Mouse (Mus musculus): ENCODE data around the gene Notch1.

Notch1 gene

DNA sequence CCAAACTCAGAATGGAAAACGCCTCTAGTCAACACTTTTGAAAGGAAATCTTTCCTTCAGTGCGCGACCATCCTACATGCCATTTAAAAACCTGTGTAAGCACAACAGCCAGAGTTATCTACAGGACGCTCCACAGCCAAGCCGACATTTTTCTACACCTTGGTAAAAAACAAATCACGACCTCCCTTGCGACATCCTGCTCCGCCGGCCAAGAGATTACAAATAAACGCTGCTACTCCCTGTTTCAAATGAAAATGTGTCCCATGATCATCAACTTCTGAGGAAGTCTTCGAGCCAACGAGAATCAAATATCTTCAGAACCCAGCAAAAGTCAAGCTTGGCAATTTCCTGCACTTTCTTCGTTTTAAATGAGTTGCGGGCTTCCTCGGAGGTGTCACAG is 72.1 kb downstream of the Notch1 start:
- no peak for DNase-seq

DNA sequence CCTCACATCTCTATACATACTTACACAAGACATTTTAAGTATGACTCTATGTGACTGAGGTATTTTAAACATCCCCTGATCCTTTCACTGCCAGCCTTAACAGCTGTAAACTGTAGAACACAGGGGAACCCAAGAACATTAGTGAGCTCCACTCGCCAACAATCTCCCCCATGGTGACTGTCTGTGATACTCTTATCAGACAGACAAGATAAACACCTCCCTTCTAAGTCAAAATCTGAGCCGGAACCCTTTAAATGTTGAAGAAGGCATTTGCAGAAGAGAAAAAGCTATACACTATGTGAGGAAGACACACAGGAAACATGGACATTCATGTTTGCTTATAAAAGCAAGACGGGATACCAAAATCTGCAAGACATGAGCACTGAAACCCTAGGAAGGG is 72.6 kb downstream of the Notch1 start:
- DNase-seq = no peak

DNA sequence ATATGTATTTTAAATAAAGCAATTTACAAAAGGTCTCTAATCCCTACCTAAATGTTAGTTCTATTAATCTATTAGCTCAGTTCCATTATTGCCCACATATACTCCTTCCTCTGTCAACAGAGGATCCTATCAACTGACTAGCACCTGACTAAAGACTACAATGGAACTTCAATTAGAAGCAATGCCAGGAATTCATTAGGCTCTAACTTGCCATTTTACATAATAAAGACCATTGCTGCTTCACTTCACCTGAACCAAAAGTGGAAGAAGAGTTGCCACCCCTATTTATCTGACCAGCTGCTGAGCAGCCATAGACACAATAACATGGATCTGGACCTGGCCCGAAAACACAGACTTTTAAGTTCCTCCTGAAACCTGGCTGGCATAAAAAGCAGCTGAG is 73.6 kb downstream of the Notch1 start:
- no peak for DNase-seq

DNA sequence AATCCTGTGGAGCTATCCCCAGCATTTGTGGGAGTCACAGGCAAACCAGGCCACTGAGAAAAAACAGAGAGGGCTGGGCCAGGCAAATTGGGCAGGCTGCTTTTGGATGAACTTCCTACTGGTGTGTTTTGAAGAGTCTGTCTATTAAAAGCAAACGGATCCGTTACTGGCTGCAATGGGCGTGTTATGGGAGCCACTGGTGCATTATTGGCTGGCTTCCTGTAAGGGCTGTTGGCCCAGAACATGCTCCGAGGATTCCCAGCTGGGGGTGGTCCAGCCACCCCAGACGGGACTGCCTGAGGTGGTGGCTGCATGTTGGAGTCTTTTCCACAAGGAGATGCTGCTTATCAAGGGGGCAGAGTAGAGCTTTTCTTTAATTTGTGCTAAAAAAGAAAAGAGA is 74.8 kb downstream of the Notch1 start:
- no peak for DNase-seq

DNA sequence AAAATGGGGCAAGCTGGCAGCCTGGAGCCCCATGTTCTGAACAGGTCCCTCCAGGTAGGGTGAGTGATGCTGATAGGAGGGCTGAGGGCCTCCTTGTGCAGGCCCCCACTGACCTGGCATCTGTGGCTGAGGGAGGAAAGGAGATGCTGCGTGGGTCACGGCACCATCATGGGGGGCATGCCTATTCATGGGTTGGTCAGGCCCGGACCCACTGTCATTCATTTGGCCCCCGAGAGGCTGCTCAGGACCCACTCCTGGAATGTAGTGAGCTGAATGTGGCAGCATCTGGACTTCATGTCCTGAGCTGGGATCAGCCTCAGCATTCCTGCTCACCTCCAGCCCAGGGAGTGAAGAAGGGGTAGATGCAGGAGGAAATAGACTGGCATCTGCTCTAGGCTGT is 75.2 kb downstream of the Notch1 start:
- DNase-seq = no peak

DNA sequence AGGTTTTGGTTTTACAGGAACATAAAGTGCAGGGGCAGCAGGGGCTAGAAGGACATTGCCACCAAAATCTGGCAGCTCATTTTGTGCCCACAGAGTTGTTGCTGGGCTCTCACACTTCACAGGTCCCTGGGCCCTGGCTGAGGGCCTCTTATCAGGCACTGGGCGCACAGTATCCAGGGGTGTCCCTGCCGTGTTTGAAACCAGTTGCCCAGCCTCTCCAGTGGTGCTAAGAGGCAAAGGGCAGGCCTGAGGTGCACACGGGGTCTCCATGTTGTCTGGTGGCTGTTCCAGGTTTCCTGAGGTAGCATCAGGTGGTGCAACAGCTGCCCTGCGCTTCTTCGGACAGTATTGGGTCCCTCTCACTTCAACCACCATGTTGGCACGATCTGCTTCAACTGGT is 76.8 kb downstream of the Notch1 start:
- DNase-seq = no peak

DNA sequence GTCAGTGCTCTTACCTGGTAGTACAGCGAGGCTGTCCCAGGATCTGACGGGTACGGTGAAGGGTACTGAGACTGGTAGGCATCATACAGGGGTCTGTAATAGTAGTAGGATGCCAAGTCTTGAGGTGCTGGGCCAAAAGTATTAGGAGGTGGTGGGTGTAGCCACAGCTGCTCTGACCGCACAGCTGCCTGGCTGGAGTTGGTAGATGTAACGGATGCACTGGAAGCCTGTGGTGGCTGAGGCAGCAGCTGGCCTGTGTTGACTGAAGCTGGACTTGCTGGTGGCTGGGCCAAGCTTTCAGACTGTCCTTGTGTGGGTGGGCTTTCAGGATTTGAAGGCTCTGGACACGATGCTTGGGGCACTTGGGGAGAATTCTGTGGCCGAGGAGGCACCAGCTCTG is 78.1 kb downstream of the Notch1 start:
- no peak for DNase-seq

DNA sequence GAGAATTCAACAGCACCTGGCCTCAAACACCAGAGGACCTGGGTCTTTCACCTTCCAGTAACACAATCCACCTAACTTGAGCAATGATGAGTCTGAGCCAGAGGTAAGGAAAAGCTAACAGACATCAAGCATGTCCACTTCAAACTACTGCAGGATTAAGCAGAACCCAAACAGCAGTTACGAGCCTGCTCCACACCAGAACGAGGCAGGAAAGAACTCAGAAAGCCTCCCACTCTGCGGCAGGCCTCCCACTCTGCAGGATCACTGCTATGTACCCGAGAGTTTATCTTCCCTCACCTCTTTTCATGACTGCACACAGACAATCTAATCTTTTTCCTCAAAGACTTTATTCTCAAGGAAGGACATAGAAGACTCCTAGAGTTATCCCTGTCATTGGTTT is 79.2 kb downstream of the Notch1 start:
- no peak for DNase-seq

DNA sequence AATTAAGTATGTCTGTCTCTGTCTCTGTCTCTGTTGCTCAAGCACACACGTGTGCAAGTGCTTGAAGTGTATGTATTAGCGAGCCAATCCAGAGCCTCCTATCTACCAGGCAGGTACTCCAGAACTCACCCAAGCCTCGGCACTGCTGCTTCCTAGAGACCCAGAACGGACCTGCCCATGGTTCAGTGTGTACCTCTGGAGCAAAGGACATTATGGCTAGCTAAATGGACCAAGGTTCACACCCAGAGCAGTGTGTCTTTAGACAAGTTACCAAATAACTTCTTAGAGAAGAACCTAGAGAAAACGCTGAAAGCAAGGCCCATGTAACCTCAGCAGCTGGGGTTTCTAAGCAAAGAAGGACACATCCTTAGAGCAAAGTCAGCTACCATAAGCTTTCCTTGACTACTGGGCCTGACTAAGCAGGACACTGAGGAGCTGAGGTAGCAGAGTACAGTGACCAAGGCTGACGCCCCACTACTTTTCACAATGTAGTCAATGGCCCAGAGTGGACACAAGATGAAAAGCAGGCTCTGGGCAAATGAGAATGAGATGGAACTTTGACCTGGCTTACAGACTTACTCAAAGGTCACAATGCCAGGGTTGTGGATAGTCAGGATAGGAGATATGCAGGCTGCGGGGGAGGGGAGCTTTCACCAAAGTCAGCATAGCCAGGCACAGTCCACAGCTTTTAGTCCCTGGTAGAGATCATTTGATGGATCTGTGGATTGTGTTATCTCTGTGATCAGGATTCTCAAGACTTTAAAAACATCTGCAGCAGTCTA is 81.5 kb downstream of the Notch1 start:
- DNase-seq = peak; percentile 43

DNA sequence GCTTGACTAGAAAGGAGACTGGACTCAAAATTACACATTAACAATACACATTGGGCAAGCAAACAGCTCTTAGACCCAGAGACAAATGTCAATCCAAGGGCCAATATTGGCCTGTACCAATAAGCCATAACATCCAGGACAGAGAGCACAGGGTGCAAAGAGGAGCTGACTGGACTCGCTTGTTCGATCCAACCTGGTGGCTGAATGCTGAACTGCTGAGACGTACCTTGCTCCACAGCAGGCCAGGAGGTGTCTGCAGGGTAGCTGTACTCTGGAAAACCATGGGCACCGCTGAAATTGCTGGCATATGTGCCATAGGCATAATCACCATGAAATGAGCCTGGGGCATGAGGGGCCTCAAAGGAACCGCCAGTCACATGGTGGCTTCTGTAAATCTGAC is 86.6 kb downstream of the Notch1 start:
- DNase-seq = no peak

DNA sequence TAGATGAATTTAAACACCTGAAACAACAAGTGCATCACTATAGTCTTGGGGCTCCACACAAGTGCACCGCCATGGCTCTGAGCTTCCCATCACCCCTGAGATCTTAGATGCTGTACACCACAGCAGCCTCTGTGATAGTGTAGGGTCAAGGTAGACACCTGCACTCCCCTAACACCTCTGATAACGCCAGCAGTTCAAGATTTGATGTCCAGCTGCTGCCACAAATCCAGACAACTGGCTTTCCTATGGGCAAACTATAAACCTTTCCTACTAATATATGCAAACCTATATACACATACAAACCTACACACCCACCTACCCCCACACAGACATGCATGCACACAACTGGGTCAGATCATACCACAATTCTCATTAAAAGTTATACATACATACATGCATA is 91.9 kb downstream of the Notch1 start:
- no peak for DNase-seq

DNA sequence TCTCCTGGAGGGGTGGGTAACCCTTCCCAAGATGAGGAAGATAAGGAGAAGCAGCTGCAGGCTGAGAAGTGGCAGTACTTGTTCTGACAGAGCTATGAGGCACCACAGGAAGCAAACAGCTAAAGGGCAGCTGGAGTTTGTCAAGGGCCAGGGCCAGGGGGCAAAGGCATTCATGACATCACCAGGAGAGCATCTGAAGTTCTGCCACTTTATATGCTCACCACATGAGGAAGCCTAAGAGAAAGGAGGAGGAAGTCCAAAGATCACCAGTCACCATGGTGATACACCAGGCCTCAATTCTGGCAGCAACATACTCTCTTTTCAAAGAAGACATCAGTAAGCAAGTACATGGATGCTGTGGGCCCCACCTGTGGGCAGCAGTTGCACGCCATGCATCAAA is 93.4 kb downstream of the Notch1 start:
- DNase-seq = peak; percentile 37

DNA sequence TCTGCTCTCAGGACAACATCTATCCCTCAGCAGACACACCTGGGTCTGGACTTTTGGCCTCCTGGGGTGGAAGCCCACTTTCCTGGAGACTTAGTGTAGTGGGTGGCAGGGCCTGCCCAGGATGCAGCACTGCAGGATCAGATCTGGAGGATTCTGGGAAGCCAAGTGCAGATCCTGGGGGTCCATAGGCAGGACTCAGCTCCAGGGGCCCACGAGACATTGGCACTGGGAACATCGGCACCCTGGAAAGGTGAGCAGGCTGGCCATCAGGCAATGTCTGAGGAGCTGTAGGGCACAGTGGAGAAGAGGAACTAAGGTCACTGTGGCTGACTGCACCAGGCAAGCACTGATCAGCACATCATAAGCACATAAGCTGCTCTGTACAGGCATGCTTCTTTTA is 94.5 kb downstream of the Notch1 start:
- no peak for DNase-seq

DNA sequence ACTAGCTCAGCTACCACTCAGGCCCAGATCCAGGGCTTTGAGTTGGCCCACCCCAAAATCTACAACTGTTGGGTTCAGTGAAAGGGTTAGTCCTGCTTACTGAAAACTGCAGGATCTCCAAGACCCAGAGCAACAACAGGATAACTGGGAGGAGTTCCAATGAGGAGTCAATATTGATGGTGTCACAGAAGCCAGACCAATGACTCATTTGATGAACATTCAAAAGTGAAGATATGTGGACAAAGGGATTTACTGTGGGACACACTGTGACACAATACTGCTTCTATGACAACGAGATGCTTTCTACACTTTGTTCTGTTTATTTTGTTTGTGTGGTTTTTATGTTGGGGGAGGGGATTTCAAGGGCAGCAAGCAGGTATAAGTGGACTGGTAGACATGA is 98.3 kb downstream of the Notch1 start:
- DNase-seq = no peak

DNA sequence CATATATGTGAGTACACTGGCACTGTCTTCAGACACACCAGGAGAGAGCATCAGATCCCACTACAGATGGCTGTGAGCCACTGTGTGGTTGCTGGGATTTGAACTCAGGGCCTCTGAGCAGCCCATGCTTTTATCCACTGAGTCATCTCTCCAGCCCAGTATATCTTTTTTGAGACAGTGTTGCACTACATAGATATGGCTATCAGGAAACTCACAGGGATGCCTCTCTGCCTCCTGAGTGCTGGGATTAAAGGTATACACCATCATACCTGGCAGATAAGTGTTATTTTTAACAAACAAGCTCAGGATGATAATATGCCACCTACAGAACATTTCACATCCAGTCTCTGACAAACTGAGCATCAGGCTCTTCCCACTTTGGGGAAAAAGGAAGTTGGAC is 99.4 kb downstream of the Notch1 start:
- DNase-seq = no peak

DNA sequence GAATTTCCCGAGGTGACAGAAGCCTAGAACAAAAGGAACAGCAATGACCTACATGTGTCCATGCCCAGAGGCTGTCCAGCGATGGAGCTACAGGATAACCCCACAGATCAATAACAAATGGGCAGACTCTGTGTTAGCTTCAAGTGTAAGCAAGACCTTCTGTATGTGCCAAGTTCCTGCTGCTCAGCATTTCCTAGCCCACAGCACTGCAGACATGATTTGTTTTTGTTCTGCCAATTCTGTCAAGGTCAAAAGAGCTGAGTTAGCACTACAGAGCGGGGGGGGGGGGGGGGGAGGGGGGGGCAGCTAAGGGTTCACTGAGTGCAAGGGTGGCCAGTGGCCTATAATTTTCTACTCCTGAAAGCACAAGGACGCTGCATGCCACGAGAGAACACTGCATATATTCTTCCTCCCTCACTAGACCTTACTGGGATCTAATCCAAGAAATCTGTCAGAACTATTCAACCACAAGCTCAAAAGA is 105.5 kb downstream of the Notch1 start:
- DNase-seq = peak; percentile 56

DNA sequence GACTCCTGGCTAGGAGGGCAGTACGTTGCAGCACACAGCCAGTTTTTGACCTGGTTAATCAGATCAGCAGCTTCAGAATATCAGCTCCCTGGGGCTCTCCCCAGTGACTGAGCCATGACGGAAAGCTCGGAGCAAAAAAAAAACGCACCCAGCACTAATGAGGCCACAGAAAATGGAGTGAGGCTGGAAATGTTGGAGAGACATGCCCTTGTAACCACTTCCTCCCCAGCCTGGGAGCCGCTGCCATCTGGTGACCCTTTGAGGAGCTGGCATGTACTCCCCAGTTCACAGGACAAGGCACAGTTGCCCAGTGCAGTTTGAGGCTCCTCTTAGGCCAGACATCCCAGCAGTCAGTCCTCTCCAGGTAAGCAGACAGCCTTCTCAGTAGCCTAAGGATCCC is 106.4 kb downstream of the Notch1 start:
- no peak for DNase-seq

DNA sequence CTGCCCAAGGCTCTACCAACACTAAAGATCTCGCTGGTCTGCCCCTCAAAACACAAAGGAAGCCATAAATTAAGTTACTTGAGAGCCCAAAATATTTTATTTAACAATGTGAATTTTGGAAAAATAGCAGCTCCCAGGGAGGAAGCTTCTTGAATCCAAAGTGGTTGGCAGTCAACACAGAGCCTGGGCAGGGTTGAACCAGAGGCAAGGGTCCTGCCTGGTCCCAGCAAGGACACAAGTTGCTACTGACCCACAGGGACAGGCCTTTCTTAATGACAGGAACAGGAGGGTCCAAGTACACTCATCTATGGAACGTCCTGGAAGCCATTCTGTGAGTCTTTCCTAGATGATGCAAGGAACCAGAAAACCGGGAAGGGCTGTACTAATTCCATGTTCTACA is 107.1 kb downstream of the Notch1 start:
- no peak for DNase-seq

DNA sequence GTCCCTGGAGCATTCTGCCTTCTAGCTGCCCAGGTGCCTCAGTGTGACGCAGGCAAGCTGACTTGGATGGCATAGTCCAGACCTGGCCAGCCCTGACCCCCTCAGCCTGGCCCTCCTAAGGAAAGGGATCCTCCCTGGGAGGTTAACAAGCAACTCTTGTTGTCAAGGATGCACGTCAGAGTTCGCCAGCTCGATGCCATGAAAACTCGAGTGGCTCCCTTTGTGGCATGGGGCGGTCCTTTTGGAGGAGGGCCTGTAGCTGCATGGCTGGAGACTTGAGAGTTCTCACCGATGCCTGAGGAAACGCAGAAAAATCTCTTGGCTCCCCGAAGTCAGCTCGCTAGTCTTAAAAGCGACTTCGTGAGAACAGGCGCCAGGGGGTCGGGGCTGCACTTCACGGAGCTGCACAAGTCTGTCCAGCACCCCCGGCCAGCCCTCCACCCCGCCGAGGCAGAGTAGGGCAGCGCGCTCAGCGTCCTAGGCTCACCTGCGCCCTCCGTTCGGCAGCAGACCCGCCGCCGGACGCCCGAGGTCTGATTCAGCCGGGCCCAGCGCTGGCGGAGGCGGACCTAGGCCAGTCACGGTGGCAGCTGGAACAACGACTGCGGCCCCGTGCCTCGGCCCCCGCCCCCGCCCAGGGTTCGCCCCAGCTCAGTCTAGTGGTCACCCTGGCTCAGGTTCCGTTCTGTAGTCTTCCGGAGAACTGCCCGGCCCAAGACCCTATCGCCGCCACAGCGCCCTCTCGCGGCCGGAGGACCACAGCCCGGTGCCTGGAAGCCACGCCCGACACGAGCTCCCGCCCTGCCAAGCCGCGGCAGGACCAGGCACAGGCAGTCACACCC is 107.7 kb downstream of the Notch1 start, which contains the start of gene Inpp5e:
Inpp5e (minus strand) TSS at position 689 of the 842 bp plus-strand sequence.
- peak; percentile 99 for DNase-seq

Data from kidney, adult 18-20 months (tissue).